Mouse (Mus musculus) heart, embryonic 16.5 days (tissue): ENCODE data around the gene Arhgap23. TPM values are rescaled to one million over a fixed set of nuclear protein-coding genes. Genes with fewer than 3 reads are reported as not detected.

Source experiments
- ATAC-seq: fragments of 200-750 bp; cut with Nextera tagmentation; replicated peaks from 2 replicates; pipeline ENCODE4 v1.8.0; 2017; ENCODE audit warnings: moderate number of reproducible peaks; ENCODE audit not compliant: insufficient read depth, low FRiP score; ENCODE audit errors: extremely low read depth
- H3K27ac ChIP-seq: fragments of 300-500 bp; sonication (generic); 2 replicates; pipeline ENCODE4 v1.5.1; 2014; ENCODE audit warnings: mild to moderate bottlenecking, low read length, control low read depth, moderate library complexity
- H3K27me3 ChIP-seq: fragments of 300-500 bp; sonication (generic); 2 replicates; pipeline ENCODE4 v1.6.1; 2014; ENCODE audit warnings: low read length, mixed read lengths; ENCODE audit not compliant: control insufficient read depth, insufficient read depth
- H3K36me3 ChIP-seq: fragments of 300-500 bp; sonication (generic); 2 replicates; pipeline ENCODE4 v1.6.1; 2014; ENCODE audit not compliant: control insufficient read depth, insufficient read depth
- H3K4me1 ChIP-seq: fragments of 300-500 bp; sonication (generic); 2 replicates; pipeline ENCODE4 v1.6.1; 2014; ENCODE audit warnings: low read length, mixed read lengths; ENCODE audit not compliant: control insufficient read depth, insufficient read depth
- H3K4me2 ChIP-seq: fragments of 300-500 bp; sonication (generic); 2 replicates; pipeline ENCODE4 v1.6.1; 2014; ENCODE audit warnings: low read depth, mild to moderate bottlenecking, control low read depth, low read length
- H3K4me3 ChIP-seq: fragments of 300-500 bp; sonication (generic); 2 replicates; pipeline ENCODE4 v1.5.1; 2014; ENCODE audit warnings: mild to moderate bottlenecking, control low read depth, low read length
- H3K9ac ChIP-seq: fragments of 300-500 bp; sonication (generic); 2 replicates; pipeline ENCODE4 v1.6.1; 2014; ENCODE audit warnings: low read length, control low read depth
- H3K9me3 ChIP-seq: fragments of 300-500 bp; sonication (generic); replicated peaks from 2 replicates; pipeline ENCODE4 v1.6.1; 2016; ENCODE audit warnings: low read length; ENCODE audit not compliant: control insufficient read depth
- WGBS: fragments of 180-500 bp; shearing (Covaris S2); extraction: QIAGEN DNeasy Blood & Tissue Kit; methylation state at CpG from one replicate; pipeline ENCODE4 v1.1.7; 2014; 5-methylcytosine and 5-hydroxymethylcytosine counted together
- polyA plus RNA-seq: library from polyadenylated mRNA; unstranded; fragments of >200 nt; fragmentation: Nextera tagmentation; extraction: Ambion mirVana; gene quantifications from 2 replicates; pipeline ENCODE4 v1.2.1, GENCODE M21; 2015

Arhgap23 gene
- polyA plus RNA-seq, 1 experiment from 2014 or later = 5.5 TPM

DNA sequence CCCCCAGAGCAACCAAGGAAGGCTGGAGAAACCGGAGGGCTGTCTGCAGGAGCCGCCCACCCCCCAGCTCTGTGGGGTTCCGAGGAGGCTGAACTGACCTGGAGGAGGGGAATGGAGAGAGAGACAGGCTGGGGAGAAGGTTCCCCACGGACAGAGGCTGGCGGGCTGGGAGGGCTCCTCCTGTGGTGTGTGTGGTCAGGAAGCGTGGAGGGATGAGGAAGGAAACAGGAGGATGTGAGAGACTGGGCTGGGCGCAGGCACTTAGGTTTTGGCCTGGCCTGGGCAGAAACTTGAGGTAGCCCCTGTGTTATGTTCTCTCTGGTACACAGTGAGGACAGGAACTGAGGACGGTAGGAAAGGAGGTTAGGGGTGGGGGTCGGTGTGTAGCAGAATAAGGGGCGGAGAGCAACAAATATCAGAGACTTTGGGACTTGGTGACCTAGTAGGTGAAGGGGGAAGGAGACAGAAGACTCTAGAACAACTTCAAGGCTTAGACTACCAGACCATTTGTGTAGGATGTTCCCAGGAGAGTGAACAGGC, 2.5 kb upstream of the Arhgap23 start:
- no peak for ATAC-seq
- WGBS = 57% methylated on average over 10 of the region's 10 CpGs
- no peaks in the 10 kb centered on the region for H3K36me3 ChIP-seq
- no peak overlapping the region for H3K4me3 ChIP-seq
- no peak overlapping the region for H3K4me2 ChIP-seq
- peaks cover 21% of the 10 kb centered on the region for H3K4me1 ChIP-seq
- H3K9me3 ChIP-seq = no peaks in the 10 kb centered on the region
- H3K27me3 ChIP-seq = no peaks in the 10 kb centered on the region
- H3K27ac ChIP-seq = peak overlapping the region; percentile 65
- no peak overlapping the region for H3K9ac ChIP-seq

GRCm38 (mm10) chr11:97415712-97416636, 641 bp downstream of the Arhgap23 start:
- no peaks in the 10 kb centered on the region for H3K9me3 ChIP-seq
- H3K4me2 ChIP-seq = peak overlapping the region; percentile 62
- peak overlapping the region; percentile 93 for H3K27ac ChIP-seq
- peak overlapping the region; percentile 95 for H3K9ac ChIP-seq
- H3K27me3 ChIP-seq = no peaks in the 10 kb centered on the region
- 2% methylated on average over 45 of the region's 49 CpGs for WGBS
- peak; percentile 52 for ATAC-seq
- peaks cover 23% of the 10 kb centered on the region for H3K4me1 ChIP-seq
- H3K36me3 ChIP-seq = no peaks in the 10 kb centered on the region
- H3K4me3 ChIP-seq = peak overlapping the region; percentile 91

- H3K27ac ChIP-seq = peak overlapping the region; percentile 93
- no peaks in the 10 kb centered on the region for H3K36me3 ChIP-seq
- H3K9ac ChIP-seq = peak overlapping the region; percentile 33; the same call in 1 of the 2 replicates
- ATAC-seq = no peak
- WGBS = 15% methylated on average over 5 of the region's 5 CpGs
- no peaks in the 10 kb centered on the region for H3K27me3 ChIP-seq
- H3K4me1 ChIP-seq = peaks cover 23% of the 10 kb centered on the region
- H3K4me3 ChIP-seq = peak overlapping the region; percentile 91
- H3K9me3 ChIP-seq = no peaks in the 10 kb centered on the region
- peak overlapping the region; percentile 62 for H3K4me2 ChIP-seq
Observed at GRCm38 (mm10) chr11:97416637-97417035, 1.3 kb downstream of the Arhgap23 start.

- no peaks in the 10 kb centered on the region for H3K36me3 ChIP-seq
- no peaks in the 10 kb centered on the region for H3K9me3 ChIP-seq
- no peak overlapping the region for H3K27ac ChIP-seq
- WGBS = 75% methylated on average over 14 of the region's 14 CpGs
- peaks cover 29% of the 10 kb centered on the region for H3K4me1 ChIP-seq
- H3K4me2 ChIP-seq = no peak overlapping the region
- no peaks in the 10 kb centered on the region for H3K27me3 ChIP-seq
- H3K4me3 ChIP-seq = no peak overlapping the region
- ATAC-seq = no peak
- no peak overlapping the region for H3K9ac ChIP-seq
Observed at GRCm38 (mm10) chr11:97418834-97419539, 3.7 kb downstream of the Arhgap23 start.

DNA sequence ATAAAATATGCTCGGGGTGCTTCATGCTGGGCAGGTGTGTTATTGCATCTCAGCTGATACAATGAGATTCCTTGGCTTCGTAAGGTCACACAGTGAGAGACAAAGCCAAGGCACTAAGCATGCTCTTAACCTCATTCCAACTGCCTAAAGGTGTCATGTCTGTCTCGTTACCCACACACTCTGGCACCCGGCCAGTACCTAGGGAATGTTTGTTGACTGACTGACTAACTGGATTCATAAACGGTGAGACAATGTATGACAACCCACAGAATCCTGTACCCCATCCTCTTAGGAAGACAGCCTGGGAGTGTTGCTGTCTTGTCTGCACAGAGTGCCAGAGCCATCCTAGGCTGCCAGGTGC, 4.2 kb downstream of the Arhgap23 start:
- H3K9me3 ChIP-seq = no peaks in the 10 kb centered on the region
- no peak for ATAC-seq
- H3K9ac ChIP-seq = no peak overlapping the region
- H3K4me2 ChIP-seq = no peak overlapping the region
- no peak overlapping the region for H3K4me3 ChIP-seq
- peaks cover 34% of the 10 kb centered on the region for H3K4me1 ChIP-seq
- no peaks in the 10 kb centered on the region for H3K36me3 ChIP-seq
- WGBS = 40% methylated on average over 5 of the region's 5 CpGs
- H3K27me3 ChIP-seq = no peaks in the 10 kb centered on the region
- no peak overlapping the region for H3K27ac ChIP-seq

- no peaks in the 10 kb centered on the region for H3K9me3 ChIP-seq
- no peak overlapping the region for H3K4me2 ChIP-seq
- 0 out of 2 replicates have a peak overlapping the region, but pooled peaks have one; percentile 1 for H3K9ac ChIP-seq
- H3K27me3 ChIP-seq = no peaks in the 10 kb centered on the region
- 53% methylated on average over 4 of the region's 4 CpGs for WGBS
- no peak for ATAC-seq
- H3K27ac ChIP-seq = no peak overlapping the region
- no peak overlapping the region for H3K4me3 ChIP-seq
- H3K4me1 ChIP-seq = peaks cover 30% of the 10 kb centered on the region
- H3K36me3 ChIP-seq = no peaks in the 10 kb centered on the region; the same call in 1 of the 2 replicates
Observed at GRCm38 (mm10) chr11:97422507-97422906, 7.2 kb downstream of the Arhgap23 start.

- ATAC-seq = no peak
- no peaks in the 10 kb centered on the region for H3K9me3 ChIP-seq
- WGBS = 40% methylated on average over 5 of the region's 5 CpGs
- H3K27ac ChIP-seq = peak overlapping the region; percentile 58
- H3K4me3 ChIP-seq = no peak overlapping the region
- no peak overlapping the region for H3K4me2 ChIP-seq
- H3K9ac ChIP-seq = no peak overlapping the region
- no peaks in the 10 kb centered on the region; the same call in 1 of the 2 replicates for H3K36me3 ChIP-seq
- H3K4me1 ChIP-seq = peaks cover 43% of the 10 kb centered on the region
- no peaks in the 10 kb centered on the region for H3K27me3 ChIP-seq
Observed at GRCm38 (mm10) chr11:97424092-97424692, 8.9 kb downstream of the Arhgap23 start.

DNA sequence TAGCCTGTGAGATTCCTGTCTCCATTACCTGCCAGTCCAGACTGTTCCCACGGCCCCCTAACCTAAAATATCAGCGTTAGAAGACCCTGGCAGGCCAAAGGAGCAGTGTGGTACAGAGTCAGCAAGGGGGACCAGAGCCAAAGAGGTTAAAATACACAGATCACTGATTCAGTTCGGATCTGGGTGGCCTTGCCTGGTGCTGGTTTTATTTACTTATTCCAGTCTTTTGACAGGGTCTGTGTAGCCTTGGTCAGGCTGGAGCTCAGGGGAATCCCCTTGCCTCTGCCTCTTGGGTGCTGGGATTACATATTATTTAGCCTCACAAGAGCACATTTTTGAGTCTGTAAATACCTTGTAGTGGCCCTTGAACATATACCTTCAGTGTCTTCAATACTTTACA, 9.5 kb downstream of the Arhgap23 start:
- no peak overlapping the region for H3K9ac ChIP-seq
- ATAC-seq = no peak
- 37% methylated on average over 3 of the region's 3 CpGs for WGBS

More for the DNA sequence above, 9.5 kb downstream of the Arhgap23 start:
- Histone ChIP-seq H3K27me3 (no peaks in the 10 kb centered on the region), H3K36me3 (no peaks in the 10 kb centered on the region; the same call in 1 of the 2 replicates), H3K4me1 (peaks cover 46% of the 10 kb centered on the region), H3K4me2 (no peak overlapping the region), H3K4me3 (no peak overlapping the region), H3K27ac (peak overlapping the region; percentile 58), H3K9me3 (no peaks in the 10 kb centered on the region)
